Mouse (Mus musculus) CH12.LX (cell line): ENCODE results near the gene Eif2d. TPM values are rescaled to one million over a fixed set of nuclear protein-coding genes. Genes with fewer than 3 reads are reported as not detected.

Experiments
- DNase-seq: peaks from one replicate; pipeline ENCODE4 v3.0.0-alpha.2; 2013; ENCODE audit errors: extremely low read depth
- H3K27ac ChIP-seq: 2 replicates; pipeline ENCODE4 v1.5.1; 2012; ENCODE audit warnings: low read depth, mild to moderate bottlenecking, control low read depth, moderate library complexity; ENCODE audit not compliant: insufficient read depth
- H3K27me3 ChIP-seq: replicated peaks from 2 replicates; pipeline ENCODE3; 2012; ENCODE audit warnings: inconsistent platforms
- H3K36me3 ChIP-seq, 2 experiments: replicated peaks in 1 of 2; 2 replicates each; pipeline versions ENCODE3 to v1.6.1; 2012; ENCODE audit warnings: inconsistent platforms in 1 of 2, low read length in 1 of 2, mild to moderate bottlenecking in 1 of 2, mixed read lengths in 1 of 2, moderate library complexity in 1 of 2; ENCODE audit not compliant: control insufficient read depth in 1 of 2, insufficient read depth in 1 of 2
- H3K4me1 ChIP-seq, 2 experiments: 2 replicates each; pipeline ENCODE4 v1.6.1; 2012; ENCODE audit warnings: inconsistent platforms in 1 of 2, moderate library complexity in 1 of 2; ENCODE audit not compliant: insufficient read depth in 2 of 2, control insufficient read depth in 1 of 2
- H3K4me2 ChIP-seq: 2 replicates; pipeline ENCODE4 v1.6.1; 2012; ENCODE audit warnings: low read depth, mild to moderate bottlenecking, control low read depth; ENCODE audit not compliant: poor library complexity, insufficient read depth, severe bottlenecking
- H3K4me3 ChIP-seq, 3 experiments: fragments of 150-350 bp in 1 of 3; sonication (generic) in 1 of 3; replicated peaks in 1 of 3; 2 replicates each; pipeline versions ENCODE3 to v1.5.1; 2011 to 2012; ENCODE audit warnings: low read depth in 2 of 3, low read length in 2 of 3, mild to moderate bottlenecking in 2 of 3, moderate library complexity in 2 of 3, control low read depth in 1 of 3, improper control_type of control experiment in 1 of 3, inconsistent platforms in 1 of 3, mixed read lengths in 1 of 3; ENCODE audit not compliant: poor library complexity in 1 of 3
- H3K79me2 ChIP-seq: replicated peaks from 2 replicates; pipeline ENCODE4 v1.6.1; 2012; ENCODE audit warnings: mild to moderate bottlenecking, moderate library complexity; ENCODE audit not compliant: control insufficient read depth, poor library complexity, insufficient read depth, severe bottlenecking; ENCODE audit errors: extremely low read depth
- H3K9ac ChIP-seq: 2 replicates; pipeline ENCODE4 v1.6.1; 2012; ENCODE audit warnings: low read depth, mild to moderate bottlenecking, control low read depth, moderate library complexity; ENCODE audit not compliant: insufficient read depth
- H3K9me3 ChIP-seq: replicated peaks from 2 replicates; pipeline ENCODE3; 2012; ENCODE audit warnings: low read length, inconsistent platforms, mixed read lengths
- BHLHE40 ChIP-seq: IDR thresholded peaks from 2 replicates; pipeline ENCODE4 v1.6.1; 2011; ENCODE audit warnings: mild to moderate bottlenecking, low read depth, low read length, improper control_type of control experiment
- CTCF ChIP-seq, 2 experiments: IDR thresholded peaks in 1 of 2; conservative IDR thresholded peaks in 1 of 2; 2 replicates each; pipeline ENCODE4 v1.5.1; 2011 to 2012; ENCODE audit warnings: low read depth in 2 of 2, low read length in 2 of 2, improper control_type of control experiment in 1 of 2, inconsistent platforms in 1 of 2, mild to moderate bottlenecking in 1 of 2, moderate library complexity in 1 of 2
- E2F4 ChIP-seq: IDR thresholded peaks from 2 replicates; pipeline ENCODE4 v1.6.1; 2011; ENCODE audit warnings: low read depth, low read length, improper control_type of control experiment; ENCODE audit not compliant: insufficient replicate concordance
- ELF1 ChIP-seq: IDR thresholded peaks from 2 replicates; pipeline ENCODE4 v1.6.1; 2014; ENCODE audit warnings: low read depth, mild to moderate bottlenecking, inconsistent platforms, low read length, improper control_type of control experiment
- EP300 ChIP-seq: IDR thresholded peaks from 2 replicates; pipeline ENCODE4 v1.6.1; 2011; ENCODE audit warnings: low read length, improper control_type of control experiment
- ETS1 ChIP-seq: conservative IDR thresholded peaks from 2 replicates; pipeline ENCODE4 v1.6.1; 2012; ENCODE audit warnings: low read depth, mild to moderate bottlenecking, inconsistent platforms, low read length, improper control_type of control experiment, moderate library complexity
- IRF4 ChIP-seq: IDR thresholded peaks from 2 replicates; pipeline ENCODE4 v1.6.1; 2014; ENCODE audit warnings: low read depth, mild to moderate bottlenecking, inconsistent platforms, low read length, improper control_type of control experiment
- JUN ChIP-seq: IDR thresholded peaks from 2 replicates; pipeline ENCODE4 v1.6.1; 2011; ENCODE audit warnings: low read depth, mild to moderate bottlenecking, low read length, improper control_type of control experiment, moderate library complexity; ENCODE audit not compliant: insufficient read depth
- JUND ChIP-seq: conservative IDR thresholded peaks from 2 replicates; pipeline ENCODE4 v1.6.1; 2011; ENCODE audit warnings: low read depth, low read length, improper control_type of control experiment
- MAFK ChIP-seq: IDR thresholded peaks from 2 replicates; pipeline ENCODE4 v1.6.1; 2011; ENCODE audit warnings: low read length, improper control_type of control experiment; ENCODE audit not compliant: insufficient replicate concordance
- MEF2A ChIP-seq: IDR thresholded peaks from 2 replicates; pipeline ENCODE4 v1.6.1; 2014; ENCODE audit warnings: low read depth, mild to moderate bottlenecking, inconsistent platforms, low read length, improper control_type of control experiment, borderline replicate concordance
- MXI1 ChIP-seq: IDR thresholded peaks from 2 replicates; pipeline ENCODE4 v1.6.1; 2011; ENCODE audit warnings: mild to moderate bottlenecking, low read depth, low read length, improper control_type of control experiment
- MYC ChIP-seq: IDR thresholded peaks from 2 replicates; pipeline ENCODE4 v1.6.1; 2011; ENCODE audit warnings: low read depth, mild to moderate bottlenecking, improper control_type of control experiment, low read length
- NELFE ChIP-seq: IDR thresholded peaks from 2 replicates; pipeline ENCODE4 v1.6.1; 2011; ENCODE audit warnings: low read depth, low read length, improper control_type of control experiment
- PAX5 ChIP-seq: IDR thresholded peaks from 2 replicates; pipeline ENCODE4 v1.6.1; 2012; ENCODE audit warnings: low read length, inconsistent platforms, mixed read lengths
- POLR2A ChIP-seq: IDR thresholded peaks from 2 replicates; pipeline ENCODE4 v1.6.1; 2011; ENCODE audit warnings: low read depth, mild to moderate bottlenecking, improper control_type of control experiment, low read length
- RAD21 ChIP-seq: IDR thresholded peaks from 2 replicates; pipeline ENCODE4 v1.6.1; 2011; ENCODE audit warnings: low read depth, mild to moderate bottlenecking, low read length, improper control_type of control experiment, moderate library complexity
- RCOR1 ChIP-seq: conservative IDR thresholded peaks from 2 replicates; pipeline ENCODE4 v1.6.1; 2012; ENCODE audit warnings: low read depth, mild to moderate bottlenecking, inconsistent platforms, low read length, improper control_type of control experiment
- SIN3A ChIP-seq: IDR thresholded peaks from 2 replicates; pipeline ENCODE4 v1.6.1; 2012; ENCODE audit warnings: low read length, improper control_type of control experiment, inconsistent platforms
- TBP ChIP-seq: conservative IDR thresholded peaks from 2 replicates; pipeline ENCODE4 v1.6.1; 2011; ENCODE audit warnings: low read depth, low read length, improper control_type of control experiment
- TCF12 ChIP-seq: IDR thresholded peaks from 2 replicates; pipeline ENCODE4 v1.6.1; 2014; ENCODE audit warnings: low read depth, mild to moderate bottlenecking, inconsistent platforms, low read length, improper control_type of control experiment
- USF2 ChIP-seq: conservative IDR thresholded peaks from 2 replicates; pipeline ENCODE4 v1.6.1; 2011; ENCODE audit warnings: low read depth, low read length, improper control_type of control experiment
- ZC3H11A ChIP-seq: IDR thresholded peaks from 2 replicates; pipeline ENCODE4 v1.6.1; 2012; ENCODE audit warnings: low read depth, mild to moderate bottlenecking, inconsistent platforms, low read length, improper control_type of control experiment
- ZKSCAN1 ChIP-seq: IDR thresholded peaks from 2 replicates; pipeline ENCODE4 v1.6.1; 2012; ENCODE audit warnings: low read depth, inconsistent platforms, low read length, improper control_type of control experiment, borderline replicate concordance
- ZNF384 ChIP-seq: IDR thresholded peaks from 2 replicates; pipeline ENCODE4 v1.6.1; 2012; ENCODE audit warnings: low read depth, low read length, improper control_type of control experiment, inconsistent platforms
- dilution Hi-C: fragments of 300-500 bp; cut with MboI; formaldehyde crosslinking; loops from 2 replicates; pipeline ENCODE4 v1.14.3; 2020; ENCODE audit warnings: low sequenced_read_pairs; ENCODE audit not compliant: extremely low pct_unique_long_range_greater_than_20kb, extremely low pct_ligation_motif_present
- in situ Hi-C: fragments of 300-500 bp; cut with MboI; formaldehyde crosslinking; loops from 3 replicates; pipeline ENCODE4 v1.14.3; 2019; ENCODE audit warnings: low sequenced_read_pairs, low pct_ligation_motif_present, low pct_unique_long_range_greater_than_20kb, mixed read lengths
- polyA plus RNA-seq: library from polyadenylated mRNA; unstranded; fragments of >175 nt; gene quantifications from 2 replicates; pipeline ENCODE4 v1.2.1, GENCODE M21; 2012; ENCODE audit warnings: low read depth; ENCODE audit not compliant: insufficient read length
- total RNA-seq, 2 experiments: library from RNA; depleted of rRNA; stranded (reverse); fragments of 300-350 nt in 1 of 2; fragments of >200 nt in 1 of 2; gene quantifications; 2 replicates each; pipeline ENCODE4 v1.2.3; 2012 to 2014

Eif2d gene
- total and polyA plus RNA-seq, 3 experiments = 46.9 to 57.2 (median 53.0) TPM

DNA sequence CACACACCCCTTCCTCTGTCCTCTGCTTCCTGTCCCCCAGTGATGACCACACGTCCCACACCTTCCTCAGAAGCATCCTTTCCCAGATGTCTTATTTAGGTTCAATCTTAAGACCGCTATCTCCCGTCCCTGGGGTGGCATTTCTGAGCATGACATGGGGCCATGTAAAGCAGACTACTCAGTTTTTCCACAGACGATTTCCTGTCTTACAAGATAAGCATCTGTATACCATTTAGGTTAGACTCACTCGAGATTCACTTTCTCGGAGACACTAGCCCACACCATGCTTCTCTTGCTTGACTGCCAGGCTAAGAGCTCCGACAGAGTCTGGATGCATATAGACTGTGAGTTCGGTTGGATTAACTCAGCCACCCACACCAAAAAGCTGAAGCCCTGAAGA lies 51.5 kb downstream of the Eif2d start:
- peak overlapping the region; percentile 21; the same call in 1 of the 2 replicates for H3K4me2 ChIP-seq
- H3K9ac ChIP-seq = no peak overlapping the region
- no peak overlapping the region for H3K4me3 ChIP-seq
- H3K4me1 ChIP-seq = peaks cover 30 to 49% of the 10 kb centered on the region in 2 experiments
- H3K9me3 ChIP-seq = no peaks in the 10 kb centered on the region
- H3K79me2 ChIP-seq = no peaks in the 10 kb centered on the region
- in situ Hi-C loops = no loop called here
- H3K27me3 ChIP-seq = no peaks in the 10 kb centered on the region
- H3K36me3 ChIP-seq = no peaks in the 10 kb centered on the region
- DNase-seq = peak; percentile 69
- no peak overlapping the region; the same call in 1 of the 2 replicates for H3K27ac ChIP-seq
- TF ChIP-seq POLR2A (peak; percentile 31; the same call in 1 of the 2 replicates), USF2 (no peak), IRF4 (no peak), PAX5 (no peak), MYC (peak; percentile 45; the same call in 1 of the 2 replicates), TBP (0 out of 2 replicates have a peak, but pooled peaks have one; percentile 49), MEF2A (no peak; the same call in 1 of the 2 replicates), JUN (peak; percentile 89), NELFE (no peak), TCF12 (peak; percentile 46; the same call in 1 of the 2 replicates), JUND (peak; percentile 92), ETS1 (peak; percentile 70), SIN3A (peak; percentile 30; the same call in 1 of the 2 replicates), BHLHE40 (peak; percentile 45; the same call in 1 of the 2 replicates), EP300 (peak; percentile 83)
- dilution Hi-C loops = no loop called here

DNA sequence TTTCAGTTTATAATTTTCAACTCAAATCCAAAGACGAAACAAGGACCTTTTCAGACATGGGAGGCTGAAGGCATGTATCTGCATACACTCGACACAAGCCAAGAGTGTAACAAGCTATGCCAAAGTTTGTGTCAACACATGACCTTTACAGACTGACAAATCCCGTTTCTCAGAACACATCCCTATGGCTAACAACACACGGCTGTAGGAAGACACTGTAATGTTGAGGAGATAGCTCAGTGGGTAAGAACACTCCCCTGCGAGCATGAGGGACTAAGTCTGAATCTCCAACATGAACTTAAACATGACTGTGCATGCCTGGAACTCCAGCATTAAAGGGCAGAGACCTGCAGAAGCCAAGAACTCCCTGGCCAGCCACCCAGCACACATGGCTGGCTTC lies 53.4 kb downstream of the Eif2d start:
- Histone ChIP-seq H3K27ac (no peak overlapping the region), H3K9ac (no peak overlapping the region), H3K27me3 (no peaks in the 10 kb centered on the region), H3K4me2 (no peak overlapping the region), H3K36me3 (no peaks in the 10 kb centered on the region), H3K9me3 (no peaks in the 10 kb centered on the region), H3K4me3 (no peak overlapping the region), H3K79me2 (no peaks in the 10 kb centered on the region), H3K4me1 (peaks cover 18 to 33% of the 10 kb centered on the region in 2 experiments)
- in situ Hi-C loops = no loop called here
- dilution Hi-C loops = no loop called here
- TF ChIP-seq ELF1 (no peak), MAFK (no peak), CTCF (conservative IDR thresholded peaks at IDR 0.05 in 1 of 2, IDR thresholded peaks at IDR 0.05 in 1 of 2; ENCODE audit: low read depth in 2 of 2, low read length in 2 of 2) (no peak), ZNF384 (no peak), JUND (no peak), RCOR1 (no peak), PAX5 (no peak), RAD21 (no peak), MXI1 (no peak), E2F4 (no peak), ZKSCAN1 (no peak), ZC3H11A (no peak), TCF12 (no peak)
- no peak for DNase-seq
